Mouse (Mus musculus) lung, postnatal 0 days (tissue): ENCODE results near the gene Lama1.

Experiments used
- CTCF ChIP-seq: IDR thresholded peaks from 2 replicates; pipeline ENCODE4 v1.5.1; 2016; ENCODE audit warnings: antibody characterized with exemption, mild to moderate bottlenecking
- EP300 ChIP-seq: IDR thresholded peaks from 2 replicates; pipeline ENCODE4 v1.6.1; 2016; ENCODE audit warnings: antibody characterized with exemption, mild to moderate bottlenecking, control low read depth

GRCm38 (mm10) chr17:67702941-67703340 is 5.9 kb downstream of the Lama1 start:
- TF ChIP-seq CTCF (no peak), EP300 (no peak)
